Mouse (Mus musculus) thymus, postnatal 4 days (tissue): ENCODE measurements around the gene Tedc1.
"Not testable (repeated sequence)": the region's sequence is repeated elsewhere in the genome, so short reads cannot be mapped to it uniquely, and the experiment has no call there.

Experiments used
- DNase-seq: peaks from one replicate; pipeline ENCODE4 v3.0.0; 2021

The Tedc1 gene

DNA sequence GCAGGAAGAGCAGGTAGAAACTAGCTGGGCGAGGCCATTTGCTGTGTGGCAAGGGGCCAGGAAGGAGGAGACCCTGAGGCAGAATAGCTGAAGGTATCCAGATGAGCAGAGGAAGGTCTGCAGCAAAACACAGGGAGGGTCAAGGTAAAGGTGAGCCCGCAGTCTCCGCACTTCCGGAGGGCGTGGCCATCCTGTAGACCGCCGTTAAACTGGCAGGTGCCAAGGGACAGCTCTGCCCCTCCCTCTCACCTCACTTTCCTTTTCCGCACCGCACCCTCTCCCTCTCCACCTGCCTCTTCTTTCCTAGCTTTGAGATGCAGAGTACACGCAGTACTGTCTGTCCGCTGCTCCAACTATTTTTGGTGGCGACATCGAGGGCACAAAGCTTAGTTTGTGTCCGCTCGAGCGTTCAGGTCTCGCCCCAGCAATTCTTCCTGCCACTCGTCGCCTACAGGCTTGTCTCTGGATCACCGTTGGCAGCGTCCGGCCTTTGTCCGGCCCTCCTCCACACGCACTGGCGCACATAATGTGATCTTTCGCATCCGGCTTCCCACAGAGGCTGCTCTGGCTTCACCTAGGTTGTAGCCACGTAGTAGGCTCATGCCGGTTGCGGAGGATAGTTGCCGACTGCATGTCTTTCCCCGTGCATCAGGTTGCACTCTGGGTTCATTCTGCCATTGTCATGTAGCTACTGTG is 997 bp upstream of the Tedc1 start:
- peak; percentile 73 for DNase-seq

DNA sequence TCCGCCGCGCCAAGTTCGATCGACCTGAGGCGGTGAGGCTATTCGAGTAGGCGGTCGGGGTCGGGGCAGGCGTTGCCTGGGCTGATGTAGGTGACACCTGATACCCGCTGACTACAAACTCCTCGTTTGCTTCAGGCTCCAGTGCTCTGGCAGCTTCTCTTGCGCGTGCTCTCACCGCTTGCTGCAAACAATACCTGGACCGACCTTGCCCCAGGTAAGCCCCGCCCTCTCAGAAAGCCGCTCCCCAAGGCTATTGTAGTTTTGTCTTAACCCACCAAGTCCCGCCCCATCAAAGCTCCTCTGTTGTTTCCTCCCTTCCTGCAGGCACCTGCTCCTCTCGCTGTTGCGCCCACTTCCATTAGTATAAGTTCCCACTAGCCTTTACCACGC is 314 bp downstream of the Tedc1 start:
- no peak for DNase-seq

DNA sequence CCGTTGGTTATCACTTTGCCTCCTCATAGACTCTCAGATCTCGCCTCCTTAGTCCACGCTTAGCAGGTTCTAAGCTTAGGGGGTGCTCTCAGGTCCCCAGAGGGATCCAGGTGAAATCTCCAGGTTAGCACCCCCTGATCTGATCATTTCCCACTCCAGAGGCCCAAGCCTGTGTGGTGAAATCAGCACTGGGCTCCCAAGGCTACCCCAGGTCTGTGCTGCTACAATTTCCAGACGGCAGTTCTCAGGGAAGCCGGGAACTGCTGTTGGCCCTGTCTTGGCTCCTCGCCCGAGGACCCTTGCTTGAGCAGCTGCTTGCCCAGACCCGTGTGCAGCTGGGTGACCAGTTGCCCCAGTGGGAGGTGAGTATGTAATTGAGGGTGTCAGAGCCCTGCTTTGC is 781 bp downstream of the Tedc1 start:
- DNase-seq: peak; percentile 29

DNA sequence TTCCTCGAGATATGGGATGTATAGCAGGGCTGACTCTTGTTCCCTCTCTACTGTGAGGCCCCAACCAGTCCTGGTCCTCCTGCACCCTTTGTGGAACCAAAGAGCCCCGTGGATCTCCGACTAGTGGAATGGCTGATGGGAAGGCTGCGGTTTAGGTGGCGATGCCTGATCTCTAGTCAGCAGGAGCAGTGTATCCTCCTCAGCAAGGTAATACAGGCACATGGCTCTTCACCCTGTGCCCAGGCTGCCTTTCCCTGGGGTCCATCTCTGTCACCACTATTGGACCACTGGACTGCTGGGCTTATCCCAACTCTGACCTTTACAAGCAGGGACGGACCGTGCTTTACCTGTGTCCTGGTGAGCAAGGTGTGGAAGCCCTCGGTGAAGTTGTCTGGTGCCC is 1.3 kb downstream of the Tedc1 start:
- peak; percentile 15 for DNase-seq

GRCm38 (mm10) chr12:113157971-113158370 is 1.8 kb downstream of the Tedc1 start:
- no peak for DNase-seq

GRCm38 (mm10) chr12:113163561-113164006 is 7.4 kb downstream of the Tedc1 start:
- peak; percentile 23 for DNase-seq

DNA sequence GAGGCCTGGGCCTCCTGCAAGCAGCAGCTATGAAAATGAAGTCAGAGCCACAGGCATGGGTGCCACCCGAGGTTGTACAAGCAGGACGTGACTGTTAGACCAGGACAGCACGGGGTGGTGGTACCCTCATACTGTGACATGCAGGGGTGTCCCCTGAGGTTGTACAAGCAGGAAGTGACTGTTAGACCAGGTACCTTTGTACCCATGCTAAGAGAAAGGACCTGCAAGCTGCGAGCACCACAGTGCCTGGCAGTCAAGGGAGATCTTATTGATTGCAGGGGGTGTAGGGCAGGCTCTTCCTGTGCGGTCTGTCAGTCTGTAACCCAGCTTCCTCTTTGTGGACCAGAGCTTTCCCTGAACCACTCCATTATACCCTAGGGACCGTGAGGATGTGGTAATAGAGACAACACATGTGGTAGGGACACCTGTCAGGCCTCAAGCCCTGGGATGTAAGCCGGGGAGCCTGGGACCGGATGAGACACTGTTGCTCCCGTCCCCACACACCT is 11.9 kb downstream of the Tedc1 start:
- peak; percentile 62 for DNase-seq

DNA sequence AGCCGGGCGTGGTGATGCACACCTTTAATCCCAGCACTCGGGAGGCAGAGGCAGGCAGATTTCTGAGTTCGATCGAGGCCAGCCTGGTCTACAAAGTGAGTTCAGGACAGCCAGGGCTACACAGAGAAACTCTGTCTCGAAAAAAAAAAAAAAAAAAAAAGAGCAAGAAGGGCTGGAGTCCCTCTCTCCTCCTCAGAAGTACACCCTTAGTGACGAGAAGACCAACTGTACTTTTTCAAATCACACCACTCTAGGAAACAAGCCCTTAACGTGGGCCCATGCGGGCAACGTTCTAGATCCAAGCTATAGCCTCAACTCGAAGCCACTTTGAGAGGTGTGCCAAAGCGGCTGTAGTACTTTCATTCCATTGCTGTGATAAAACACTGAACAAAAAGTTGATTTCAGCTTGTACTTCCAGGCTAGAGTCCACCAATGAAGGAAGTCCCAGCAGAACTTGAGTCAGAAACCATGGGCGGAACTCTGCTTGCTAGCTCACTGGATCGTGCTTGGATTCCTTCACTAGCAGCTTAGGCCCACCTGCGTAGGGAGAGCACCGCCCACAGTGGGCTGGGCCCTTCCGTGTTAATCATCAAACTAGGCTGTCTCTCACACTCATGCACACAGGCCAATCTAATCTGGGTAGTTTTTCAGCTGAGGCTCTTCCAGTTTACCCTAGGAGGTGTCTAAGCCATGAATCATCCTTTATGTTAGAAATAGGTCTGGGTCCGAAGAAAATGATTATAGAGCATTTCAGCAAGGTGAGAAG is 20.9 kb downstream of the Tedc1 start:
- no peak for DNase-seq

DNA sequence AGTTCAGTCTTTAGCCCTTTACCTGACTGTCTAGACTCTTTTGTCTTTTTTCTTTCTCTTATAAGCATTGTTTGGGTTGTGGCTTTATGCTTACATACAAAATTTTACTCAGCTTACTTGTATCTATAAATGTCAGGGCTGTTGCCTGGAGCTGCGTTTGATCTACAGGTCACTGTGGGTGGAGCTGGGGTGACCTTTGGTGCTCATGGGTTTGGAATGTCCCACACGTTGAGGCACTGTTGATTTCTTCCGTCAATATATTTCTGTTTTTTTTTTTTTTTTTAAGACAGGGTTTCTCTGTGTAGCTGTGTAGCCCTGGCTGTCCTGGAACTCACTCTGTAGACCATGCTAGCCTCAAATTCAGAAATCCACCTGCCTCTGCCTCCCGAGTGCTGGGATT is 24.8 kb downstream of the Tedc1 start:
- no peak for DNase-seq

DNA sequence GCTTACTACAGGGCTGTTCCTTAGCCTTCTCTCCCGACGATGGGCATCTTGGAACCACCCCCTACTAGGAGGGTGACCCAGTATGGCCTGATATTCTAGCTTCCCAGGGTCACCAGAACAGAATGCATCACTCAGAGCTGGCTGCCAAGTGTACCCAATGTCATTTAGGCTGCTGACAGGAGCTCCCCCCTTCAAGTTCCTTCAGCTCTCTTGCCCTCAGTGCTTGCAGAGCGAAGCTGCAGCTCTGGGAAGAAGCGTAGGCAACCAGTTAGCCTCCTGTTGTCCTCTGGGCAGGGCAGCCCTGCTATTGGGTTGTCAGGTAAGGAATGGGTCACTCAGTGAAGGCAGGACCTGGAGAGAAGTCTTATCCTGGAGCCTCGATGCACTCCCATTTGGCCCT is 28.7 kb downstream of the Tedc1 start:
- DNase-seq: no peak

GRCm38 (mm10) chr12:113185442-113186291 is 29.4 kb downstream of the Tedc1 start, which contains the start of gene Tmem121:
TSS of gene Tmem121 (plus strand) at chr12:113185930.
- peak; percentile 66 for DNase-seq

GRCm38 (mm10) chr12:113186326-113187010 is 30.2 kb downstream of the Tedc1 start:
- DNase-seq: peak; percentile 45

- no peak for DNase-seq
Measured at GRCm38 (mm10) chr12:113187011-113187375, 30.8 kb downstream of the Tedc1 start.

- peak; percentile 96 for DNase-seq
Measured at GRCm38 (mm10) chr12:113187584-113188295, 31.5 kb downstream of the Tedc1 start.

DNA sequence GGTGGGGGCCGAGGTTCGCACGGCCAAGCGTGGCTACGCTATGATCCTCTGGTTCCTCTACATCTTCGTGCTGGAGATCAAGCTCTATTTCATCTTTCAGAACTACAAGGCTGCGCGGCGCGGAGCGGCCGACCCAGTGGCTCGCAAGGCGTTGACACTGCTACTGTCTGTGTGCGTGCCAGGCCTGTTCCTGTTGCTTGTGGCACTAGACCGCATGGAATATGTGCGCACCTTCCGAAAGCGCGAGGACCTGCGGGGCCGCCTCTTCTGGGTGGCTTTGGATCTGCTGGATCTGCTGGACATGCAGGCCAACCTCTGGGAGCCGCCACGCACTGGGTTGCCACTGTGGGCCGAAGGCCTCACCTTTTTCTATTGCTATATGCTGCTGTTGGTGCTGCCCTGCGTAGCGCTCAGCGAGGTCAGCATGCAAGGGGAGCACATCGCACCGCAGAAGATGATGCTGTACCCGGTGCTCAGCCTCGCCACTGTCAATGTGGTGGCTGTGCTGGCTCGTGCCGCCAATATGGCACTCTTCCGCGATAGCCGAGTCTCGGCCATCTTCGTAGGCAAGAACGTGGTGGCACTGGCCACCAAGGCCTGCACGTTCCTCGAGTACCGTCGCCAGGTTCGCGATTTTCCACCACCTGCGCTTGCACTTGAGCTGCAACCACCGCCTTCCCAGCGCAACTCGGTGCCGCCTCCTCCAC is 32.3 kb downstream of the Tedc1 start:
- DNase-seq: no peak

GRCm38 (mm10) chr12:113193423-113193822 is 37.2 kb downstream of the Tedc1 start:
- no peak for DNase-seq

DNA sequence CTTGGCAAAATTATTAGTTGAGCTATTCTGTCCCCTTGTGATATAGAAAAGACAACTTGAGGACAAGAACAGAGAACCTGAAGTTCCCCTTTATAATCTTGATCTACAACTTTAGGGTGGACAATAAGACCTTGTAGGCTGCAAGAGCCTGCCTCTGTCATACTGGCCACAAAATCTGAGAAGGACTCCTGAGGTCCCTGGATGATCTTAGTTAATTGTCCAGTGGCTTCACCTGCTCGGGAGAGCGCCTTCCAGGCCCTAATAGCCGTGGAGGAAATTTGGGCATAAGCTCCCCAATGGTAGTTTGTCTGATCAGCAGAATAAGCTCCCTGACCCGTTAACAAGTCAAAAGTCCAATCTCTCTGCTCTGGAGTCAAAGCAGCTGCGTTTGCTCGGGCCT is 42.9 kb downstream of the Tedc1 start:
- DNase-seq: not testable (repeated sequence)

DNA sequence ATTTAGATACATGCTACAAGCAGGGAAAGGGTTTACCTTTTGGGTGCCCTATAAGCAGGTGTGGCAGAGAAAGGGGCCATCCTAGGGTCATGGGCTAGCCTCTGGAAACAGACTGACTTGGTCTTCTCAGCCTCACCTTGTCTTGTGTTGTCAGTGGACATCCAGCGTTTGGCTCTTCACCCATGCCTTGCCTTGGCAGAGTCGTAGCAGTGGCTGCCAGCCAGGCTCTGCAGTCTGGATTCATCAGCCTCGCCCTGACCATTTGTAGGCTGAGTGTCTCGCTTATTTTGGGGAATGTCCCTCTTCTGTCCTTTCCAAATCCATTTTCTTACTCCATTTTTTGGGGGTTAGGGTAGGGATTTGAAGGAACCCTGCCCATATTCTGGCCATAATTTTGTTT is 45.1 kb downstream of the Tedc1 start:
- no peak for DNase-seq

- peak; percentile 48 for DNase-seq
Measured at GRCm38 (mm10) chr12:113202008-113202407, 45.8 kb downstream of the Tedc1 start.

DNA sequence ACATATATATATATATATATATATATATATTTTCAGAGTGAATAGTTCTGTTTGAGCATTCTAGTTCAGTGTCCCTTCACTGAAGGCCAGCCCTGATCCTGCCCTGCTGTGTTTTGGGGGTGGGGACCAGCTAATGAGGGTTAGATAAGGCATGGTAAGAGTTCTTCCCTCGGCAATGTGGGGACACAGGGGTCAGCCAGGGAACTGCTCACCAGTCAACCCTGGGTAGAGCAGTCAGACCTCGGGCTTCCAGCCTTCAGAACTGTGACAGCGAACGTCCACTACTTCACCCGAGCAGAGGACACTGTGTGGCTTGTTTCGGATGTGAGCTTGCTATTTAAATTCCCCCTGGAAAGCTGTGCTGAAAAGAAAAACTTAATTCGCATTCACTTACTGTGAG is 47.3 kb downstream of the Tedc1 start:
- no peak for DNase-seq

- DNase-seq: no peak
Measured at GRCm38 (mm10) chr12:113205251-113205942, 49.2 kb downstream of the Tedc1 start.
